Mouse (Mus musculus) spleen, adult 2 months (tissue): ENCODE data around the gene Mcidas.

Experiments
- CTCF ChIP-seq: fragments of 200-500 bp; IDR thresholded peaks from 2 replicates; pipeline ENCODE4 v1.5.1; 2011; ENCODE audit warnings: mild to moderate bottlenecking, inconsistent platforms; ENCODE audit not compliant: insufficient read depth, insufficient read length, insufficient replicate concordance; ENCODE audit errors: extremely low read depth
- POLR2A ChIP-seq: fragments of 200-500 bp; IDR thresholded peaks from 2 replicates; pipeline ENCODE4 v1.6.1; 2011; ENCODE audit warnings: low read depth, low read length, inconsistent platforms

DNA sequence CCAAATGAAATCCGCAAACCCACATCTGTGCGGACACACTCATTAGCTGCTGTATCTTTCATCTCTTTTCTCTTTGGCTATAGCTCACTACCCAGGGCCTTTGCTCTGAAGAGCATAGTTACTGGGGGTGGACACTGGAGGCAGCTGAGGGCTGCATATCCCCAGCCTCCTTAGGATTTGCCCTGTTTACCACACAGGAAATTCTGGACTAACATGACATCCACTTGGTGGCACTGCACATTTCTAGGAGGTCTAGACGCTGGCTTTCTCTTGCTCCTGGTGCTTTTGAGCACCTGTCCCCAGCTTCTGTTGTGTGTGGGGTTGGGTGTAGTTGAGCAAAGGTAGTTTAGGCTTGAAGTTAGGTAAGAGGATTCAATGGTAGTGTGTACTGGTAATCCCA, 54.0 kb downstream of the Mcidas start:
- TF ChIP-seq CTCF (no peak), POLR2A (no peak)
